Mouse (Mus musculus) small intestine, adult 2 months (tissue): ENCODE measurements at regions not wholly inside any gene's neighbourhood (a gene's known extent, or its start where the extent isn't known, plus 50 kb on each side); places are given as distances from the start of the nearest gene placed in this dataset.

ENCODE experiments used
- H3K27ac ChIP-seq: fragments of 200-500 bp; 2 replicates; pipeline ENCODE4 v1.5.1; 2012; ENCODE audit warnings: low read depth, low read length, control low read depth, inconsistent platforms; ENCODE audit not compliant: insufficient read depth
- H3K27me3 ChIP-seq: fragments of 200-500 bp; 2 replicates; pipeline ENCODE4 v1.6.1; 2012; ENCODE audit warnings: mild to moderate bottlenecking, moderate library complexity, low read length, inconsistent platforms; ENCODE audit not compliant: control insufficient read depth, insufficient read depth
- H3K36me3 ChIP-seq: fragments of 200-500 bp; 2 replicates; pipeline ENCODE4 v1.6.1; 2012; ENCODE audit warnings: mild to moderate bottlenecking, low read length, control low read depth, inconsistent platforms; ENCODE audit not compliant: control insufficient read depth, insufficient read depth
- H3K4me1 ChIP-seq: fragments of 200-500 bp; 2 replicates; pipeline ENCODE4 v1.6.1; 2012; ENCODE audit warnings: low read length, inconsistent platforms, mixed read lengths; ENCODE audit not compliant: control insufficient read depth, insufficient read depth, insufficient read length
- H3K4me3 ChIP-seq: fragments of 200-500 bp; 2 replicates; pipeline ENCODE4 v1.5.1; 2012; ENCODE audit warnings: low read depth, mild to moderate bottlenecking, control low read depth, inconsistent platforms, low read length, moderate library complexity
- CTCF ChIP-seq: fragments of 200-500 bp; IDR thresholded peaks from 2 replicates; pipeline ENCODE4 v1.5.1; 2012; ENCODE audit warnings: low read depth, mild to moderate bottlenecking, control low read depth, inconsistent platforms, low read length, moderate library complexity, mixed read lengths; ENCODE audit not compliant: insufficient replicate concordance, insufficient read length; ENCODE audit errors: extremely low read depth
- POLR2A ChIP-seq: fragments of 200-500 bp; IDR thresholded peaks from 2 replicates; pipeline ENCODE4 v1.6.1; 2012; ENCODE audit warnings: low read depth, mild to moderate bottlenecking, control low read depth, inconsistent platforms, low read length, moderate library complexity
- WGBS: fragments of 180-500 bp; shearing (Covaris S2); methylation state at CpG from one replicate; pipeline ENCODE4 v1.1.7; 2018; 5-methylcytosine and 5-hydroxymethylcytosine counted together

DNA sequence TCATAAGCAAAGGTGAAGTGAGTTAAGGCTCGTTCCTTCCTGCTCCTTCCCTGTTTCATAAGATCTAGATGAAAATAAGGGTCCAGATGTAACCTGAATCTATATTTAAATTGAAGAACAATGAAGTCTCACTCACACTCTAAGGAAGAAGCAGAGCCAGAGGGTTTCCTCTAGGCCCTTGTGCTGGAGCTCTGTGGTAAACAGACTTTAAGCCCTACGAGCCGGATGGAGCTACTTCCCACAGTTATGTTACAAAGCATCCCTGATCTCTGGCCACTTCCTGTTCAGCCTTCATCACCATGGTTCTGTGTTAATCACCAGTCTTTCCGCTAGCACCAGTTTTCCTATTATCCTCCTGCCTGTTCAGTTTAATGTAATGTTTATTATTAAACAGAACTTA is 250.1 kb downstream of the Lyplal1 start:
- TF ChIP-seq POLR2A (no peak), CTCF (no peak)
- no peak overlapping the region for H3K4me3 ChIP-seq
- WGBS: 70% methylated on average over 4 of the region's 4 CpGs
- H3K27me3 ChIP-seq: no peaks in the 10 kb centered on the region
- H3K4me1 ChIP-seq: no peaks in the 10 kb centered on the region
- H3K27ac ChIP-seq: no peak overlapping the region
- H3K36me3 ChIP-seq: no peaks in the 10 kb centered on the region

- 83% methylated on average over 4 of the region's 4 CpGs for WGBS
- no peaks in the 10 kb centered on the region for H3K27me3 ChIP-seq
- no peaks in the 10 kb centered on the region for H3K36me3 ChIP-seq
- no peak overlapping the region for H3K4me3 ChIP-seq
- H3K27ac ChIP-seq: no peak overlapping the region
- TF ChIP-seq POLR2A (no peak), CTCF (no peak)
- no peaks in the 10 kb centered on the region for H3K4me1 ChIP-seq
Observed at GRCm38 (mm10) chr1:185868721-185869120, 248.4 kb downstream of the Lyplal1 start.

GRCm38 (mm10) chr1:185887031-185887430 is 230.1 kb downstream of the Lyplal1 start:
- 98% methylated on average over 1 of the region's 1 CpGs for WGBS
- no peak for TF ChIP-seq CTCF
- TF ChIP-seq POLR2A: no peak
- Histone ChIP-seq H3K4me1 (no peaks in the 10 kb centered on the region), H3K27ac (no peak overlapping the region), H3K4me3 (no peak overlapping the region), H3K27me3 (no peaks in the 10 kb centered on the region), H3K36me3 (no peaks in the 10 kb centered on the region)

GRCm38 (mm10) chr1:185891814-185892213 is 225.3 kb downstream of the Lyplal1 start:
- H3K4me1 ChIP-seq: no peaks in the 10 kb centered on the region
- H3K4me3 ChIP-seq: no peak overlapping the region
- H3K27ac ChIP-seq: no peak overlapping the region
- no peak for TF ChIP-seq POLR2A
- no peak for TF ChIP-seq CTCF
- 67% methylated on average over 4 of the region's 4 CpGs for WGBS
- H3K27me3 ChIP-seq: no peaks in the 10 kb centered on the region
- H3K36me3 ChIP-seq: no peaks in the 10 kb centered on the region

GRCm38 (mm10) chr1:185893421-185893820 is 223.7 kb downstream of the Lyplal1 start:
- TF ChIP-seq POLR2A (no peak), CTCF (no peak)
- WGBS: 81% methylated on average over 4 of the region's 4 CpGs

GRCm38 (mm10) chr1:185898475-185898874 is 218.6 kb downstream of the Lyplal1 start:
- TF ChIP-seq CTCF (no peak), POLR2A (no peak)
- Histone ChIP-seq H3K27me3 (no peaks in the 10 kb centered on the region), H3K4me3 (no peak overlapping the region), H3K27ac (no peak overlapping the region), H3K4me1 (no peaks in the 10 kb centered on the region), H3K36me3 (no peaks in the 10 kb centered on the region)
- 66% methylated on average over 9 of the region's 9 CpGs for WGBS

More at GRCm38 (mm10) chr1:185893421-185893820, 223.7 kb downstream of the Lyplal1 start:
- no peak overlapping the region for H3K27ac ChIP-seq
- H3K4me3 ChIP-seq: no peak overlapping the region
- H3K27me3 ChIP-seq: no peaks in the 10 kb centered on the region
- H3K36me3 ChIP-seq: no peaks in the 10 kb centered on the region
- H3K4me1 ChIP-seq: no peaks in the 10 kb centered on the region

- no peak overlapping the region for H3K27ac ChIP-seq
- H3K4me3 ChIP-seq: no peak overlapping the region
- no peaks in the 10 kb centered on the region for H3K4me1 ChIP-seq
- no peaks in the 10 kb centered on the region for H3K27me3 ChIP-seq
- H3K36me3 ChIP-seq: no peaks in the 10 kb centered on the region
- WGBS: 76% methylated on average over 3 of the region's 3 CpGs
- TF ChIP-seq CTCF: no peak
- no peak for TF ChIP-seq POLR2A
Observed at GRCm38 (mm10) chr1:185900316-185900715, 216.8 kb downstream of the Lyplal1 start.

DNA sequence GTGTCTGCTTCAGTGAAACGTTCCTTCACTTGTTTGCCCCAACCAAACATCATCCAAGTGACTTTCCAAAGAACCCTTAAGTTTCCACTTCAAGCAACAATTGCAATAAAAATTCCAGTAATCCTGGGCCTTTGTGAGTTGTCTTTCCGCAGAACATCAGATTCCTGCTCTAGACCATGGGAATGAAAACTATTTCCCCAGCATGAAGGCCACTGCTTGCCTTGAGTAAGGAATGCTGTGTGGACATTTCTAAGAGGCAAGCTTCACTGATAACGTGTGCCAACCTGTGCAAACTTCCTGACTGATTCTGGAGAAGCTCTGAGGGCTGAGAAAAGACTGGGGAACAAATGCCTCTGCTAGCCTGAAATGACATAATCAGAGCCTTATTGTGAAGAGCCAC is 214.7 kb downstream of the Lyplal1 start:
- 70% methylated on average over 3 of the region's 3 CpGs for WGBS
- no peaks in the 10 kb centered on the region for H3K36me3 ChIP-seq
- H3K4me3 ChIP-seq: no peak overlapping the region
- H3K4me1 ChIP-seq: no peaks in the 10 kb centered on the region
- H3K27ac ChIP-seq: no peak overlapping the region
- H3K27me3 ChIP-seq: no peaks in the 10 kb centered on the region
- TF ChIP-seq CTCF: no peak
